Mouse (Mus musculus) inflammation-experienced regulatory T-cells, adult 6 months (primary cell): ENCODE measurements around the gene Pms2. TPM values are rescaled to one million over a fixed set of nuclear protein-coding genes. Genes with fewer than 3 reads are reported as not detected.
A peak's percentile ranks its signal among the peaks of the same experiment; 100 is the strongest.

ENCODE experiments used
- ATAC-seq: one replicate; pipeline ENCODE4 v1.8.0; 2017
- polyA plus RNA-seq, 3 experiments: library from polyadenylated mRNA; unstranded; fragments of 100-300 nt; shearing (Covaris generic); gene quantifications; one replicate each; pipeline ENCODE4 v1.2.1; 2017

Gene Pms2
- polyA plus RNA-seq = 10 to 100 TPM; 44.7 to 48.9 (median 46.9) TPM

GRCm38 (mm10) chr5:143909417-143910400 is at the start of gene Pms2, which contains the start of gene Aimp2:
Gene Pms2, plus strand, starts transcription at chr5:143909964.
Gene Aimp2, minus strand, starts transcription at chr5:143909847.
- peak; percentile 98 for ATAC-seq

DNA sequence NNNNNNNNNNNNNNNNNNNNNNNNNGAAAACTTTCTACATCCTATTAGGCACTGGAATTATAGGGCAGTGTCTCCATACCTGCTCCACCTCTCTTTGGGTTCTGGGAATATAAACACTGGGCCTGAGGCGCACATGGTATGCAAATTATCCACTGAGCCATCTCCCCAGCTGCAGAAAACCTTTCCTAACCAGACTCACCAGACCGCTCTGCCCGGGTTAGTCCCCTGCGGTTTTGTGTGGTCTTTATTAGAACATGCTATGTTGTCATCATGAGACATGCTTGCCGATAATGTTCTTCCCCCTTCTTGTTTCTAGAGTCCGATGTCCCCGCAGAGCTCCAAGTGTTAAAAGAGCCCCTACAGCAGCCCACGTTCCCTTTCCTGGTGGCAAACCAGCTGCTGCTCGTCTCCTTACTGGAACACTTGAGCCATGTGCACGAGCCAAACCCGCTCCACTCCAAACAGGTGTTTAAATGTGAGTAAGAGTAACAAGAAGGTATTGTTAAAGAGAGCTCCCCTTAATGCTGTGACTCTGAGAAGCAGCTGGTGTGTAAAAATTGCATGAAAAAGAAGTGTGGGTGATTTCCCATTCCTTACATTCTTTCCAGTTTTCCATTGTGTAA is 38.1 kb upstream of the Pms2 start:
- no peak for ATAC-seq

DNA sequence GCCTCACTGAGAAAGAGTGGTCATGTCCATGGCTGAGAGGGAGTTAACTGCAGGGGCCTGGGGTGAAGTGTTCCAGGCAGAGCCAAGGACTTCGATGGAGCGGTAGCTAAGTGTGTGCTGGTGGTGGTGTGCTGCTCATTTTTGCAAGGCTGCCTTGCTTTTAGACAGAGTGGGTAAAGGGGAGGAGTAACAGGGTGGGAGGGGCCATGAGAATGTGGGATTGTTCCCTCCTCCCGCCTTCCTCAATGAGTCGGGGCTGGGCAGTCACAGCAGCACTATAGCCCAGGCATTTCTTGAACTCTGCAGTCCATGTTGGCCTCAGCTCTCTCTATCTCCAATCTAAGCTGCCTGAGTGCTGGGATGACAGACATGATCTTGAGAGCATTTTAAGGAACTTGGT is 35.2 kb upstream of the Pms2 start:
- ATAC-seq = no peak

DNA sequence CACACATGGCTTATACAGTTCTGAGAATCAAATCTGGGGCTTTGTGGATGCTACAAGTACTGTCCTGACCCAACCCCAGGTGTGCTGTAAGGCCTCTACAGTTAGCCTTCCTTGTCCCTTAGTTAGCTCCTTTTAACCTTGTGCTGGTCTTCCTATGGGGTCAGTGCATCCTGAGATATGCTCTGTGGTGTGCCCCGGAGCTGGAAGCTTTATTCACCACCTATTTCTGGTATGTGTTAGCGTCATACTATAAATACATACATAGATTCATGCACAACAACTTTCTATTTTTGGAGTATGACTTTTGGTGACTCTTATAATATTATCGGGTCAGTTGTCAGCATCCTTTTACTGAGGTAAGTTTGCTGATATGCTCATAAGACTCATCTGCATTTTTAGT is 24.5 kb upstream of the Pms2 start:
- no peak for ATAC-seq

GRCm38 (mm10) chr5:143890741-143891140 is 19.0 kb upstream of the Pms2 start:
- no peak for ATAC-seq

DNA sequence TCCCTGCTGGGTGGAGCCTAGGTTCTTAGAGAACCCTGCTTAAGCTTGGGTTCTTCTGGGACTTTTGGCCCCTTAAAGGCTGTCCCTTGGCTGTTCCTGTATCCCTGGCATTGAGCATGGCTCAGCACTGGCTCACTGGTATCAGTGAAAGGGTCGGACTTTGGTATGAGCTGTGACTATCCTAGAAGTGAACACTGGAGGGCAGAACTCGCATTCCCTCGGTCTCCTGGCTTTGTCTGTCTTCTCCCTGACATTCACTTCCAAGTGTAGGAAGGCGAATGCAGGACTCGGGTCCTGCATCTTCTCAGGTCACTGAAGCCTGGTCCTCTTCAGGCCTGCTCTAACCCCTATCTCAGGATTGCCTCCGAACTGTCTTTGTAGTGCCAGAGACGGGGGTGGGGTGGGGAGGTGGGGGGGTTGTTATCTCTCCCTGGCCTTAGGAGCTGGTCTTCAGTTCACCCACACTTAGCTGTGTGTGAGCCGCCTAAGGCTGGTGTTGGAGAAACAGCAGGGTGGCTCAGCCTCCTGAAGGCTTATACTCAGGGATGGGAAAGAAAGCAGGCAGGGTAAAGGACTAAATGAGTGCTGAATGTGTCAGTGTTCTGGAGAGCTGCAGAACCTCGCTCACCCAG is 17.4 kb upstream of the Pms2 start:
- ATAC-seq = no peak

DNA sequence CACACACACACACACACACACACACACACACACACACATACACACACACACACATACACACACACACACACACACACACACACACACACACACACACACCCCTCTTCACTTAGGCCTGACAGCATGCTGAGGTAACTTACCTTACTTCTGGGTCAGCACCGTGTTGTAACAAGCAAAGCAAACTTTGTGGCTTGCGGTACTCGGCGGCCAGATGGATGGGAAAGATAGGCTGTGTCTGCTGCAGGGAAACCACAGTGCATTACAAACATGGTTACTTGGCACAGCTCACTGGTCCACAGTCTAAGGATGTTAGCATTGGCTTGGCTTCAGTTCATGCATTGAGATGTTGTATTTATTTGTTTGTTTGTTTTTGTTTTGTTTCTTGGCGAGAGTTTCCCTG is 16.4 kb upstream of the Pms2 start:
- no peak for ATAC-seq

- no peak for ATAC-seq
Observed at GRCm38 (mm10) chr5:143897635-143898330, 12.0 kb upstream of the Pms2 start, which contains the start of gene Ankrd61. Gene Ankrd61, minus strand, starts transcription at chr5:143897685.

- ATAC-seq = no peak
Observed at GRCm38 (mm10) chr5:143902111-143902510, 7.7 kb upstream of the Pms2 start.

DNA sequence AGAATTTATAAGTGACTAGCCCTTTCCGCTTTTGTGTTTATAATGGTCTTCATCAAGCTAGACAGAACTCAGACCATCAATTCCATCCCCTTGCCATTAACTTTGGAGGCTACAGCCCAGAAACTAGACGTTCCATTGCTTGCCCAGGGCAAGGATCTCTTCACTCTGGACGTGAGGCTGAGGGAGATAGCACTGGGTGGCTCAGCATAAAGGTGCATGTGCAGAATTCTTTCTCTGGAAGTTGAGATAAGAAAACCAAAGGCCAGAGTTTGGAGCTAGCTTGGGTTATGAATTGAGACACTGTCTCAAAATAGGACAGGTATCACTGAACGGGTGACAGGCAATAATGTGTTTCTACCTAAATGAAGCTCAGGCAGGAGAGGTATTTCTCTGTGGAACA is 6.0 kb upstream of the Pms2 start:
- ATAC-seq = no peak

GRCm38 (mm10) chr5:143906429-143906828 is 3.3 kb upstream of the Pms2 start:
- no peak for ATAC-seq

- ATAC-seq = no peak
Observed at GRCm38 (mm10) chr5:143908926-143909325, 838 bp upstream of the Pms2 start.

- no peak for ATAC-seq
Observed at GRCm38 (mm10) chr5:143916221-143916620, 6.5 kb downstream of the Pms2 start.

DNA sequence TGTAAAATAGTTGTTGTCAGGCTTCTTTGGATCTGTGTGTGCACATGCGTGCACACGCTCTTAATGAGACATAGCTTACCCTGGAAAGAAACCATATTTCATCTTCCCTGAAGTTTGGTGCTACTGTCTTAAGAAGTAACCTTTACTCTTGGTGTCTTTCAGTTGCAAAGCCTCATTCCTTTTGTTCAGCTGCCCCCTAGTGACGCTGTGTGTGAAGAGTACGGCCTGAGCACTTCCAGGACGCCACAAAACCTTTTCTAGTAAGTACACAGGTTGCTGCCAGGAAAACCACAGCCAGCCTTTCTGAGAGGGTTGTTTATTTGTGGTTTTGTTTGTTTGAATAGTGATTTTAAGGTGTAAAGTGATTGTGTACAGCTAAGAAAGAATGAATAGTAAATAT is 7.7 kb downstream of the Pms2 start:
- peak; percentile 68 for ATAC-seq

DNA sequence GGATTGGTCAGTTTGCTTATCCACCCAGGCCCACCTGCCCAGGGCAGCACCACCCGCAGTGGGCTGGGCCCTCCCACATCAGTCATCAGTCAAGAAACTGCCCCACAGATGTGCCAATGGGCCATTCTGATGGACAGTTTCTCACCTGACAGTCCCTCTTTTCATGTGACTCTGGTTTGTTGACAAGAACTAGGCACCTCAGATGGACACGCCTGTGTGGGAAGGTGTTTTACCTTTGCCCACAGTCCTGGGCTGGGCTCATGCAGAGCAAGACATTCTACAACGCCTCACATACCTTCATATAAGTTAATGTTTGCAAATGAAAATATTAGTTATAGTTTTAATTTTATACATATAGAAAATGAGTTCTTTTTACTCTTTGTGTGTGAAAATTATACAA is 8.4 kb downstream of the Pms2 start:
- no peak for ATAC-seq

- ATAC-seq = no peak
Observed at GRCm38 (mm10) chr5:143924781-143925452, 15.2 kb downstream of the Pms2 start.

DNA sequence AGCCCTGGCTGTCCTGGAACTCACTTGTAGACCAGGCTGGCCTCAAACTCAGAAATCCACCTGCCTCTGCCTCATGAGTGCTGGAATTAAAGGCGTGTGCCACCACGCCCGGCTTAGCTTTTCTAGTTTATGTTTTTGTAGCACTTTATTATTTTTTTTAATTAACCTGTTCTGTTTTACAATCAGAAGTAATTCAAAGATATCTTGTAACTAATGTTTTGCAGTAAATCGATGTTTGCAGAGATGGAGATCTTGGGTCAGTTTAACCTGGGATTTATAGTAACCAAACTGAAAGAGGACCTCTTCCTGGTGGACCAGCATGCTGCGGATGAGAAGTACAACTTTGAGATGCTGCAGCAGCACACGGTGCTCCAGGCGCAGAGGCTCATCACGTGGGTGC is 18.1 kb downstream of the Pms2 start, which contains the start of gene Gm42421:
Gm42421 (plus strand) TSS at position 301 of the 400 bp plus-strand sequence.
- no peak for ATAC-seq

- no peak for ATAC-seq
Observed at GRCm38 (mm10) chr5:143929291-143929690, 19.5 kb downstream of the Pms2 start.

DNA sequence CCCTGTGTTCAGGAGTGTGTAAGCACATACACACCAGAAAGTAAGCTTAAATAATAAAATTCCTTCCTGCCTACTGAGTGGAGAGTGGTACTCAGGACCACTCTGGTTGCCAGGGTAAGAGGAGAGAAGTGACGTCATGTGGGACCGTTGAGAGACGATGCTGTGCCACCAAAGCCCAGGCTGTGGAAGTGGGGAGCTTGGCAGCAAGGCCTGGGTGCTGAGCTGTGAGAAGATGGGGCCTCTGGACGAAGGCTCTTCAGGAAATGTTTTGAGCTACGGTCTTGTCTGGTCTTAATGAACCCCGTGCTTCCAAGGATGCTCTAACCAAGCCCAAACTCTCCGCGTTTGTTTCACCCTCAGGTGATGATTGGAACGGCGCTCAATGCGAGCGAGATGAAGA is 20.9 kb downstream of the Pms2 start:
- ATAC-seq = no peak

DNA sequence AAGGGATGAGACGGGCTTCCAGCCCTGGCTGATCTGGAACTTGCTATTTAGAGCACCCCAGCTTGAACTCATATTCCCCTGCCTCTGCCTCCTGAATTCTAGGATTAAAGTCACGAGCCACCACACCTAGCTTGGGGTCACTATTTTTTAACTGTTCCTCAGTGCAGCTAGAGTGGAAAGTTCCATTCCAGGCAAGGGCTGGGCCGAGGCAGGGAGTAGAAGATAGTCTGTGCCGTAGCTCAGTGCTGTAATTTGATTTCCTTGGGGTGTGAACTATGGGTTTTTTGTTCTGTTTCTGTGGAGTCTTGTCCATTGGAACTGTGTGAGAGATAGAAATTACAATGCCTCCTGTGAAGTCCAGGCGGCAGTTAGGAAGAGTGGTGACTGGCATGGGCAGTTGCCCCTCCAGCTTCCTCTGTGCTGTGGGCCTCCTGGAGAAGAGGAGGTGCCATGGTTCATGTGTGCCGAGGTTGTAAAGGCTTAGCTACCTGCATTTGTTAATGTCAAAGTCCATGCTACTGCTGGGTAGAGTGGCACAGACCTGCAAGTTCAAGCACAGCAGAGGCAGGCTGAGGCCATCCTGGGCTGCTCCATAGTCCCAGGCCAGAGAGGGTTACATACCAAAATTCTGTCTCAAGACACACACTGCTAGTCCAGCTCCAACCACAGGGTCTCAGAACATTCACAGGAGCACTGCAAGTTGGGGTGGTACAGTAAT is 22.3 kb downstream of the Pms2 start:
- no peak for ATAC-seq

- no peak for ATAC-seq
Observed at GRCm38 (mm10) chr5:143932831-143933230, 23.1 kb downstream of the Pms2 start, which contains the start of gene Rsph10b. Gene Rsph10b, plus strand, starts transcription at chr5:143933035.
